Mouse (Mus musculus): ENCODE results near the gene Farsb. TPM values are rescaled to one million over a fixed set of nuclear protein-coding genes. Genes with fewer than 3 reads are reported as not detected.

The Farsb gene
- polyA plus RNA-seq, 1 experiment from 2014 or later = 140 TPM

DNA sequence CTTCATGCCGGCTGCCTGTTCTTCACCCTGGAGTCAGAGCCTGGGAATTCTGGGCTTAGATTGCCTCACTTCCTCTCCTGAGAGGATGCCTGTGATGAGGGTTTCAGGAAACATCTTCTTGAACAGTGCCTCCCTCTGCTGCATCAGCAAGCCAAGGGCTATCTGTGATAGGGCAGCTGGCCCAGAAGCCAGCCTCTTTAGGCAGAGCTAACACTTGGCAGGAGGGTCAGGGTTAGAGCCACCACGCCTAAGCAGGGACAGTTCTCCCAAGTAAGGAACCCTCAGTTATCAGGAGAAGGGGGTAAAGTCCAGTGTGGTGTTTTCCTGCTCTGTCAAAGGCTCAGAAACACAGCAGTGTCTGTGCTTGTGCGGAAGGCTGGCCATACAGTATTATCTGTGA is 88.9 kb downstream of the Farsb start:
- Histone ChIP-seq H3K4me3 (no peak overlapping the region), H3K9me3 (replicated peaks) (no peaks in the 10 kb centered on the region), H3K27ac (replicated peaks) (no peak overlapping the region), H3K36me3 (no peaks in the 10 kb centered on the region), H3K27me3 (ENCODE audit: low read depth, poor library complexity, severe bottlenecking) (no peaks in the 10 kb centered on the region), H3K4me1 (peaks cover 24% of the 10 kb centered on the region)
- no peak for DNase-seq (ENCODE audit: low spot score)
- 73% methylated on average over 3 of the region's 3 CpGs for WGBS

DNA sequence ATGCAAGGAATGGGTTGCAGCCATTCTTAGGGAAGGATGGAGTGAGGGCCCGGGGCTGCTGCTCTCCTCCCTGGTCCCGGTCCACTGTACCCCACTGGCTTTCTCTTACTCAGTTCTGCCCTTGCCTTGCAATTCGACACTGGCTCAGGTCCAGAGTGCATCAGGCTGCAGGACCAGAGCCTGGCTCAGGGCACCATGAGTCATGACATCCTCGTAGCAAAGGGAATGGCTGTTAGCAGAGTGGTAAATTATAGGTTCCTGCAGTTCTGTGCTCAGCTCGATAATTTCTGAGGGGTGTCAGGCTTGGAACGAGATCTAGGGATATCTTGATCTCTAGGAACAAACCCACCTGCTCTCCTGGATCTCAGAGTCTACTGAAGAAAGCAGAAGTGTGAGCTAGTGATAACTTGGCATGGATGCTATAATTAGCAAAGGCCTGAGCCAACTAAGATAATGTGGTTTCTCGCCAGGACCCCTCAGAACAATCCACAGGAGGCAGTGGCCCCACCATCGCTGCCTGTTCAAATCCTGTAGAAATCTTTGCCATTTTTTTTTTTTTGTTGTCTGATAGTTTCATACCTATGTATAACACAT is 92.3 kb downstream of the Farsb start:
- peaks cover 17% of the 10 kb centered on the region for H3K4me1 ChIP-seq
- peak overlapping the region; percentile 80 for H3K27ac ChIP-seq (replicated peaks)
- WGBS = 60% methylated on average over 8 of the region's 8 CpGs
- H3K4me3 ChIP-seq = no peak overlapping the region
- H3K27me3 ChIP-seq (ENCODE audit: low read depth, poor library complexity, severe bottlenecking) = no peaks in the 10 kb centered on the region
- H3K36me3 ChIP-seq = no peaks in the 10 kb centered on the region
- H3K9me3 ChIP-seq (replicated peaks) = no peaks in the 10 kb centered on the region
- DNase-seq (ENCODE audit: low spot score) = no peak

DNA sequence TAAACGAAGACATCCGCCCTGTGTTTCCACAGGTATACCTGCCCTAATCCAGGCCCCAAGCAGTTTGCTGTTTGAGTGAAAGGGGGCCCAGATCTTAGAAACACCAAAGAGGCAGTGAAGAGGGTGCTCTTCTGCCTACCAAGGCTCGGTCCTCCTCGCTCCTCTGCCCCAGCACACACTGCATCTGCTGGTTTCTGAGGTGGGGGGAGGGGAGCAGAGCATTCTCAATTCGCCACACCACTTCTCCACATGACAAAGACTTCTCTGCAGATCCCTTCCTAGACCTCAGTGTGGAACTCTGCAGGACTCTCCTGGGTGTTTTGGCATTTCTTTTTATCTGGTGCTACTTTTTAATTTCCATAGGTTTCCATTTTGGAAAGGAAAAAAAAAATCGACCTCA is 93.0 kb downstream of the Farsb start:
- peaks cover 17% of the 10 kb centered on the region for H3K4me1 ChIP-seq
- H3K4me3 ChIP-seq = no peak overlapping the region
- H3K36me3 ChIP-seq = no peaks in the 10 kb centered on the region
- no peaks in the 10 kb centered on the region for H3K9me3 ChIP-seq (replicated peaks)
- peak; percentile 52 for DNase-seq (ENCODE audit: low spot score)
- H3K27me3 ChIP-seq (ENCODE audit: low read depth, poor library complexity, severe bottlenecking) = no peaks in the 10 kb centered on the region
- WGBS = 35% methylated on average over 6 of the region's 6 CpGs
- peak overlapping the region; percentile 80 for H3K27ac ChIP-seq (replicated peaks)

DNA sequence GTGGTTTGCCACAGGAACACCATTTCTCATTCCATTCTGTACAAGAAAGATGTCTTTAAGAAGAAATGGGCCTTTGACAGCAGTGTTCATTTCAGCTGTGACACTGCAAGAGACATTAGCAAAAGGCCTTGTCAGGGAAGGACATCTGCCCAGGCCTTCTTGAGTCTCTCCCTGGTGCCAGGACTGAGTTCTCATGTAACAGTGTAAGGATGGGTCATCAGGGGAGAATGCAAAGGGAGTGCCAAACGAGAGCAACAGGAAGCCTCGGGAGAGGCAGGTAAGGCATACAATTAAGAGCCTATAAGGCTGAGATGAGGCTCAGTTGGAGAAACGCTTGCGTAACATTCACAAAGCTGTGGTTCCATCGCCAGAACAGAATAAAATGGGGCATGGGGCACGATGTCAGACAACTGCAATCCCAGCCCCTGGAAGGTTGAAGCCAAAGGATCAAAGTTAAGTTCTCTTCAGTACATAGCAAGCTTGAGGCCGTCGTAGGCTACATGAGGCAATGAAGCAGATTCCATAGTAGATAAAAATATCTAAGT is 93.4 kb downstream of the Farsb start:
- Histone ChIP-seq H3K27ac (replicated peaks) (peak overlapping the region; percentile 80), H3K4me1 (peaks cover 17% of the 10 kb centered on the region), H3K9me3 (replicated peaks) (no peaks in the 10 kb centered on the region), H3K36me3 (no peaks in the 10 kb centered on the region), H3K27me3 (ENCODE audit: low read depth, poor library complexity, severe bottlenecking) (no peaks in the 10 kb centered on the region), H3K4me3 (no peak overlapping the region)
- WGBS = 69% methylated on average over 8 of the region's 8 CpGs
- DNase-seq (ENCODE audit: low spot score) = no peak

DNA sequence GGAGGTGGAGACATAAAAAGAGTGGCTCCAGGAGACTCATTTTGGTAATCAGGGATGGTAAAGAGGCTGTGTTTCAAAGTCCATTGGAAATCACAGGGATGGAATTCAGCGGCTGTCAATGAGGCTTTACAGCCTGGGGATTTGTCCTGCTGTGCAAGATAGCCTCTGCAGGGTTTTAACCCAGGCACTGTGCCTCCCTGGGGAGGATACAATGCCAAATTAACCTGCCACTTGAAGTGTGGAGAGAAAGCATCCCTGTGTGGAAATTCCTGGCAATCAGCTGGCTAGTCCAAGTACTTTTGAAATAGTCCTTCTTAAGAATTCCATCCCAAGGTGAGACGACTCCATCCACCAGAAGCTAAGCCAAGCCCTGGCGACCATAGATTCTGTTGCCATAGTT is 99.8 kb downstream of the Farsb start:
- peaks cover 14% of the 10 kb centered on the region for H3K4me1 ChIP-seq
- H3K4me3 ChIP-seq = no peak overlapping the region
- no peaks in the 10 kb centered on the region for H3K36me3 ChIP-seq
- DNase-seq (ENCODE audit: low spot score) = no peak
- no peaks in the 10 kb centered on the region for H3K9me3 ChIP-seq (replicated peaks)
- WGBS = 6% methylated on average over 3 of the region's 3 CpGs
- H3K27me3 ChIP-seq (ENCODE audit: low read depth, poor library complexity, severe bottlenecking) = no peaks in the 10 kb centered on the region
- no peak overlapping the region for H3K27ac ChIP-seq (replicated peaks)

DNA sequence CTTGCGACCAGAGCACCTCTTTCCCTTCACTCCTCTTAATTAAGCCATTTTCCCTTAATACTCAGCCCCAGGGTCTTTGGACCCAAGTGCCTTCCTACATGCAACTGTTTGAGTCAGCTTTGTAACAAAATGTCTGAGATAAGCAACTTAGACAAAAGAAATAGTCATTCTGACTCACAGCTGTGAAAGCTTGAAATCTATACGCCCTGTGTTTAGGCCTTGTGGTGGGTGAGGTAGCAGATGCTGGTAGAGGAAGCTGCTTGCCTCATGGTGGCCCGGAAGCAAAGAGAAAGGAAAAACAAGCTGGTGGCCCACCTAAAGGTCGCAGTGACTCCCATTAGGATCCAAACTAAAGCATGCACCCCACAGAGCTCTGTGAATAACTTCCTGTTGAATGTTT is 100.8 kb downstream of the Farsb start:
- DNase-seq (ENCODE audit: low spot score) = no peak
- no peak overlapping the region for H3K27ac ChIP-seq (replicated peaks)
- H3K27me3 ChIP-seq (ENCODE audit: low read depth, poor library complexity, severe bottlenecking) = no peaks in the 10 kb centered on the region
- H3K4me3 ChIP-seq = no peak overlapping the region
- H3K4me1 ChIP-seq = peaks cover 14% of the 10 kb centered on the region
- 41% methylated on average over 4 of the region's 4 CpGs for WGBS
- H3K9me3 ChIP-seq (replicated peaks) = no peaks in the 10 kb centered on the region
- H3K36me3 ChIP-seq = no peaks in the 10 kb centered on the region

DNA sequence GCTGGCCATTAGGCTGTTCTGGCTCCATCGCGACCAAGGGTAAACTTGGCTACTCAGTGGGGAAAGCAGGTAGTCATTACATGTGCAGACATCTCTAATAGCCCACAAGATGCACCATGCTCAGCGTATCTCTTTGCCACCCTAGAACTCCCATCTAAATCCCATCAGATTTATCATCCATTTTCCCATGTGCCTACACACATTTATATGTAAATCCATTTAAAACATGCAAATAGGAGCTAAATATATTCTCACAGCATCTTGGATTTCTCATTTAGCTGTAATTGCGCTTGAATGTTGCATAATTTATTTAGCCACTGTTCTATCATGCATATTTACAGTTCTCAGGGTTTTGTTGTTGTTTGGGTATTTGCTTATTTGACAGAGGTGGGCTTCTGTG is 107.7 kb downstream of the Farsb start:
- Histone ChIP-seq H3K36me3 (no peaks in the 10 kb centered on the region), H3K27me3 (ENCODE audit: low read depth, poor library complexity, severe bottlenecking) (0 out of 2 replicates have a peak, but pooled peaks cover 9% of the 10 kb centered on the region), H3K4me1 (peaks cover 9% of the 10 kb centered on the region; the same call in 1 of the 2 replicates), H3K9me3 (replicated peaks) (no peaks in the 10 kb centered on the region), H3K27ac (replicated peaks) (no peak overlapping the region), H3K4me3 (no peak overlapping the region)
- 97% methylated on average over 4 of the region's 4 CpGs for WGBS
- DNase-seq (ENCODE audit: low spot score) = no peak

DNA sequence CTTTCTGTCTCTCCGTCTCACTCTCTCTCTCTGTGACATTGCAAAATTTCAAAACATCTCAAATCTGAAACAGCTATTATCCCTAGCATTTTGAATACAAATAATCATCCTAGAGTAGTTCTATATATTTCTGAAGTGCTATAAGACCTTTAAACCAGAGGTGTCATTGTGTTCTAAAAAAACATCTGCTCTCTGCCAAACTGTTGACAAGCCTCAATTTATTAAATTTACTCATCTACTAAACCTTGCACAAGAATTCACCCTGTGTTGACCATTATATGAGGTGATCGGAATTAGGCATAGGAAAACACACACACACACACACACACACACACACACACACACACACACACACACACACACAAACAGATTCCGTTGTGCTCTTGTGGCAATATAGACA is 113.6 kb downstream of the Farsb start:
- H3K27me3 ChIP-seq (ENCODE audit: low read depth, poor library complexity, severe bottlenecking) = 0 out of 2 replicates have a peak, but pooled peaks cover 9% of the 10 kb centered on the region
- no peak for DNase-seq (ENCODE audit: low spot score)
- H3K4me1 ChIP-seq = peaks cover 9% of the 10 kb centered on the region; the same call in 1 of the 2 replicates
- no peaks in the 10 kb centered on the region for H3K36me3 ChIP-seq
- WGBS = 95% methylated on average over 3 of the region's 3 CpGs
- no peaks in the 10 kb centered on the region; the same call in 1 of the 2 replicates for H3K9me3 ChIP-seq (replicated peaks)
- no peak overlapping the region for H3K27ac ChIP-seq (replicated peaks)
- no peak overlapping the region for H3K4me3 ChIP-seq

DNA sequence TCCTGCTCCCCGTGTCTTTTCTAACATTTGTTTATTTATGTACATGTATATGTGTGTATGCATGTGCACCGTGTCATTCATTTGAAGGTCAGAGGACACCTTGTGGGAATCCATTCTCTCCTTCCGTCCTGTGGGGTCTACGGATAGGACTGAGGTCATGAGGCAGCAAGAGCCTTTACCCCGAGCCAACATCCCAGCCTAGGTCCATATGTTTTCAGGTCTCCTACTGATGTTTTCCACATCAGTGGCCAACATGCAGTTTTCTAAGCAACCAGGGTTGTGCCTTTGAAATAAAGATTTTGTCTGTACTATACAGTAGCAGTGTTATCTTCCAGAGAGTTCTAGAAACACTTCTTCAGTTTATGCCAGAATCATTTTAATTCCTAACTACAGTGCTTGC is 114.9 kb downstream of the Farsb start:
- Histone ChIP-seq H3K9me3 (replicated peaks) (no peaks in the 10 kb centered on the region; the same call in 1 of the 2 replicates), H3K27me3 (ENCODE audit: low read depth, poor library complexity, severe bottlenecking) (0 out of 2 replicates have a peak, but pooled peaks cover 9% of the 10 kb centered on the region), H3K4me1 (peaks cover 6% of the 10 kb centered on the region; the same call in 1 of the 2 replicates), H3K27ac (replicated peaks) (no peak overlapping the region), H3K4me3 (no peak overlapping the region), H3K36me3 (no peaks in the 10 kb centered on the region)
- DNase-seq (ENCODE audit: low spot score) = no peak
- WGBS = 86% methylated on average over 5 of the region's 5 CpGs

DNA sequence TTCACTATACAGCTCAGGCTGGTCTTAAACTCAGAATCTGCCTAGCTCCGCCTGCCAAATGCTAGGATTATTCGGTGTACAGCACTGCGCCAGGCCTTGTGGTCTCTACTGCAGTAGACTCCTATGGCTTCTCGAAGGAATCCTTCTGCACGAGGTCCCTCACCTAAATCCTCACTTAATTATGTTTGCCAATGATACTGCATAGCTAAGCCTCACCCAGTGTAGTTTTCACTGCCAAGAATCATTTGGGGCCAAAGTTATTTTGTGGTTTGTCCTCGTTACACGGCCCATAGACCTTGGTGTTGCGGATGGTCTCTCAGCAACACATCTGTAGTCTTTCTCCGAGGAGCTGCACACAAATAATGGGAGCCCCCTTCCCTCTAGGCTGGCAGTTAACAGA is 116.4 kb downstream of the Farsb start:
- no peak for DNase-seq (ENCODE audit: low spot score)
- H3K36me3 ChIP-seq = no peaks in the 10 kb centered on the region
- H3K4me1 ChIP-seq = peaks cover 3% of the 10 kb centered on the region
- WGBS = 94% methylated on average over 9 of the region's 9 CpGs
- no peaks in the 10 kb centered on the region; the same call in 1 of the 2 replicates for H3K9me3 ChIP-seq (replicated peaks)
- peaks cover 9% of the 10 kb centered on the region; the same call in 1 of the 2 replicates for H3K27me3 ChIP-seq (ENCODE audit: low read depth, poor library complexity, severe bottlenecking)
- H3K27ac ChIP-seq (replicated peaks) = no peak overlapping the region
- H3K4me3 ChIP-seq = no peak overlapping the region

GRCm38 (mm10) chr1:78371569-78372236 is 117.0 kb downstream of the Farsb start:
- Histone ChIP-seq H3K27me3 (ENCODE audit: low read depth, poor library complexity, severe bottlenecking) (peaks cover 9% of the 10 kb centered on the region; the same call in 1 of the 2 replicates), H3K9me3 (replicated peaks) (no peaks in the 10 kb centered on the region; the same call in 1 of the 2 replicates), H3K27ac (replicated peaks) (no peak overlapping the region), H3K4me3 (no peak overlapping the region), H3K4me1 (peaks cover 9% of the 10 kb centered on the region), H3K36me3 (no peaks in the 10 kb centered on the region)
- 87% methylated on average over 2 of the region's 2 CpGs for WGBS
- DNase-seq (ENCODE audit: low spot score) = no peak

DNA sequence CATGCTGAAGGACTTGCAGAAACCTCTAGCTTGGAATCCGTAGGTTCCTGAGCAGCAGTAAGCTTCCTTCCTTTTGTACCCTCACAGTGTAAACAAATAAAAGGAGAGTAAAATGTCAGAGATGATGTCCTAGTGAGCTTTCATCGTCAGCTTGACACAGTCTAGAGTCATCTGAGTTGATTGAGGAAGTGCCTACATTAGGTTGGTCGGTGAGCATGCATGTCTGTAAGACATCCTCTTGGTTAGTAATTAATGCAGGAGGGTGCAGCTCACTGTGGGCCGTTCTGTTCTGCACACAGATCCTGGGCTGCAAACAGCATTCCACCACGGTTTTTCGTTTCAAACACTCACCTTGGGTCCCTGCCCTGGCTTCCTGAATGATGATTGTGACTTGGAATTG is 118.6 kb downstream of the Farsb start:
- no peak overlapping the region for H3K4me3 ChIP-seq
- 69% methylated on average over 6 of the region's 6 CpGs for WGBS
- no peaks in the 10 kb centered on the region for H3K36me3 ChIP-seq
- H3K9me3 ChIP-seq (replicated peaks) = no peaks in the 10 kb centered on the region; the same call in 1 of the 2 replicates
- DNase-seq (ENCODE audit: low spot score) = no peak
- H3K27me3 ChIP-seq (ENCODE audit: low read depth, poor library complexity, severe bottlenecking) = peaks cover 25% of the 10 kb centered on the region
- H3K4me1 ChIP-seq = peaks cover 13% of the 10 kb centered on the region
- no peak overlapping the region for H3K27ac ChIP-seq (replicated peaks)

Data from midbrain, embryonic 10.5 days (tissue).